Mouse (Mus musculus) olfactory bulb, adult 2 months (tissue): Measurements from ENCODE around the gene Hist1h2be.

Source experiments
- CTCF ChIP-seq: fragments of 200-500 bp; IDR thresholded peaks from 2 replicates; pipeline ENCODE4 v1.5.1; 2012; ENCODE audit warnings: low read depth, mild to moderate bottlenecking, low read length, moderate library complexity; ENCODE audit not compliant: insufficient read depth
- POLR2A ChIP-seq: fragments of 200-500 bp; IDR thresholded peaks from 2 replicates; pipeline ENCODE4 v1.6.1; 2012; ENCODE audit warnings: mild to moderate bottlenecking, low read depth, low read length, moderate library complexity; ENCODE audit not compliant: insufficient read depth

- no peak for TF ChIP-seq CTCF
- no peak for TF ChIP-seq POLR2A
These were observed 68.7 kb downstream of the Hist1h2be start for GRCm38 (mm10) chr13:23551931-23552914.
